Mouse (Mus musculus): ENCODE measurements around the gene Zscan25.

GRCm38 (mm10) chr5:145300469-145300868 lies 20.2 kb downstream of the Zscan25 start:
- TF ChIP-seq CTCF (IDR thresholded peaks at IDR 0.05; ENCODE audit: extremely low read depth, insufficient read depth, low read length), result no peak
- TF ChIP-seq POLR2A (IDR thresholded peaks at IDR 0.05; ENCODE audit: extremely low read depth, insufficient read depth, low read length), result no peak
